Comparison of ENCODE assay signal across 13 mouse cellular contexts in genomic region chr15:11574359-11574758, GRCm38 (mm10).
DNase-seq lines count a peak whose midpoint lies in the region; ATAC-seq and TF ChIP-seq lines count a peak whose summit lies in the region.
"Had no signal": no experiment of that assay in that cellular context is flagged by ENCODE, and none has a peak within 500 bp of the region (broad histone marks: within the 10 kb centered on the region; RNA-seq: fewer than 3 reads in every experiment).

No protein-coding gene starts in this region.

- H3K36me3 ChIP-seq in heart, adult 2 months (ENCODE audit: control insufficient read depth, insufficient read depth, low read length) = peaks cover 5% of the 10 kb centered on the region
- no peaks in the 10 kb centered on the region for H3K36me3 ChIP-seq in heart, embryonic 11.5 days (ENCODE audit: control insufficient read depth, insufficient read depth, low read length)
- H3K36me3 ChIP-seq in lung, embryonic 14.5 days (ENCODE audit: insufficient read depth) = no peaks in the 10 kb centered on the region
- H3K36me3 ChIP-seq: limb, embryonic 12.5 days had no signal

- no peak for ATAC-seq in heart, embryonic 11.5 days (replicated peaks; ENCODE audit: insufficient number of reproducible peaks, low FRiP score, low TSS enrichment)
- no peak for ATAC-seq in lung, embryonic 14.5 days (ENCODE audit: insufficient read depth)

- peaks cover 3% of the 10 kb centered on the region; the same call in 1 of the 2 replicates for H3K4me1 ChIP-seq in heart, adult 2 months (ENCODE audit: control insufficient read depth, insufficient read depth, low read length)
- 0 out of 2 replicates have a peak, but pooled peaks cover 3% of the 10 kb centered on the region for H3K4me1 ChIP-seq in heart, embryonic 11.5 days (ENCODE audit: control insufficient read depth, insufficient read depth, low read length)
- H3K4me1 ChIP-seq in lung, embryonic 14.5 days (ENCODE audit: insufficient read depth) = no peaks in the 10 kb centered on the region
- H3K4me1 ChIP-seq: limb, embryonic 12.5 days had no signal

- TF ChIP-seq CTCF in heart, adult 2 months (IDR thresholded peaks at IDR 0.05) = no peak
- no peak for TF ChIP-seq CTCF in lung, embryonic 14.5 days (IDR thresholded peaks at IDR 0.05; ENCODE audit: low read depth)

- TF ChIP-seq EP300 in heart, adult 2 months (IDR thresholded peaks at IDR 0.05; ENCODE audit: insufficient read depth, low read depth, low read length) = no peak

- WGBS in heart, adult 2 months = 21% methylated on average over 2 of the region's 2 CpGs
- WGBS in heart, embryonic 11.5 days (ENCODE audit: insufficient replicate concordance) = 83% methylated on average over 2 of the region's 2 CpGs
- WGBS in lung, embryonic 14.5 days = 54% methylated on average over 2 of the region's 2 CpGs

- no peaks in the 10 kb centered on the region for H3K79me2 ChIP-seq in heart, adult 2 months (replicated peaks; ENCODE audit: control insufficient read depth, insufficient read depth, low read length)

- intact Hi-C loops in heart, adult 2 months (cut with DNase I) = no loop called here

- TF ChIP-seq POLR2A in heart, adult 2 months (IDR thresholded peaks at IDR 0.05; ENCODE audit: insufficient read depth, low read depth, low read length) = no peak

- H3K27me3 ChIP-seq in heart, adult 2 months (ENCODE audit: control insufficient read depth, insufficient read depth, low read length) = no peaks in the 10 kb centered on the region
- H3K27me3 ChIP-seq in heart, embryonic 11.5 days (ENCODE audit: control insufficient read depth, insufficient read depth, low read length) = no peaks in the 10 kb centered on the region
- H3K27me3 ChIP-seq in lung, embryonic 14.5 days (ENCODE audit: insufficient read depth, low read length) = no peaks in the 10 kb centered on the region
- H3K27me3 ChIP-seq: limb, embryonic 12.5 days had no signal

- H3K9me3 ChIP-seq in heart, embryonic 11.5 days (replicated peaks; ENCODE audit: control insufficient read depth, low read length) = no peaks in the 10 kb centered on the region
- H3K9me3 ChIP-seq in lung, embryonic 14.5 days (ENCODE audit: low read depth, low read length) = no peaks in the 10 kb centered on the region
- H3K9me3 ChIP-seq: limb, embryonic 12.5 days had no signal

- H3K9ac ChIP-seq in heart, adult 2 months (ENCODE audit: low read depth, low read length) = no peak overlapping the region
- H3K9ac ChIP-seq in heart, embryonic 11.5 days (ENCODE audit: low read depth, low read length) = no peak overlapping the region
- H3K9ac ChIP-seq in lung, embryonic 14.5 days = no peak overlapping the region
- H3K9ac ChIP-seq: limb, embryonic 12.5 days had no signal

- H3K4me2 ChIP-seq in heart, embryonic 11.5 days = no peak overlapping the region
- no peak overlapping the region for H3K4me2 ChIP-seq in lung, embryonic 14.5 days
- H3K4me2 ChIP-seq: limb, embryonic 12.5 days; midbrain, embryonic 11.5 days had no signal

- peak overlapping the region; percentile 32 for H3K27ac ChIP-seq in heart, adult 2 months
- H3K27ac ChIP-seq in heart, embryonic 11.5 days (ENCODE audit: low read depth, low read length) = no peak overlapping the region
- H3K27ac ChIP-seq in lung, embryonic 14.5 days (ENCODE audit: low read depth) = no peak overlapping the region
- H3K27ac ChIP-seq: limb, embryonic 12.5 days had no signal

- DNase-seq in heart, adult 2 months = no peak
- DNase-seq in lung, embryonic 14.5 days = peak; percentile 54
- DNase-seq in lung, postnatal 14 days = no peak
- DNase-seq in adrenal gland, adult 2 months = peak; percentile 83
- peak; percentile 48 to 56 for DNase-seq in kidney, postnatal 25 days
- DNase-seq in thymus, postnatal 25 days = no peak
- no peak for DNase-seq in left cerebral cortex, adult 18-20 months (ENCODE audit: low spot score in 2 of 2)
- DNase-seq: cerebellum, adult 18-20 months; embryo, embryonic 11 days; lung, adult 18-20 months had no signal

- H3K4me3 ChIP-seq in heart, adult 2 months = no peak overlapping the region
- no peak overlapping the region for H3K4me3 ChIP-seq in heart, embryonic 11.5 days (ENCODE audit: low read depth, low read length)
- H3K4me3 ChIP-seq in lung, embryonic 14.5 days (ENCODE audit: low read depth, low read length) = no peak overlapping the region
- H3K4me3 ChIP-seq: limb, embryonic 12.5 days had no signal

Comparison
In these comparisons a context has a peak if more than half of its experiments do, and no peak if none do; other contexts are left out.
1. DNase-seq: peak in lung, embryonic 14.5 days (single experiment), adrenal gland, adult 2 months (single experiment) and kidney, postnatal 25 days (2 of 2); none in heart, adult 2 months (0 of 2), lung, postnatal 14 days (single experiment), thymus, postnatal 25 days (single experiment) and left cerebral cortex, adult 18-20 months (0 of 2).